Mouse (Mus musculus) embryonic facial prominence, embryonic 13.5 days (tissue): Measurements from ENCODE around the gene Ap1m1. TPM values are rescaled to one million over a fixed set of nuclear protein-coding genes. Genes with fewer than 3 reads are reported as not detected.

Experiments
- ATAC-seq: fragments of 200-750 bp; cut with Nextera tagmentation; 2 replicates; pipeline ENCODE4 v1.8.0; 2017; ENCODE audit warnings: low read depth; ENCODE audit not compliant: insufficient number of reproducible peaks, insufficient read depth, low FRiP score, low TSS enrichment
- H3K27ac ChIP-seq: fragments of 300-500 bp; sonication (generic); 2 replicates; pipeline ENCODE4 v1.5.1; 2015; ENCODE audit warnings: moderate library complexity, mild to moderate bottlenecking, inconsistent platforms
- H3K27me3 ChIP-seq: fragments of 300-500 bp; sonication (generic); 2 replicates; pipeline ENCODE4 v1.6.1; 2015; ENCODE audit warnings: mild to moderate bottlenecking, inconsistent platforms
- H3K36me3 ChIP-seq: fragments of 300-500 bp; sonication (generic); 2 replicates; pipeline ENCODE4 v1.6.1; 2015; ENCODE audit warnings: mild to moderate bottlenecking, inconsistent platforms
- H3K4me1 ChIP-seq: fragments of 300-500 bp; sonication (generic); 2 replicates; pipeline ENCODE4 v1.6.1; 2015; ENCODE audit warnings: inconsistent platforms
- H3K4me2 ChIP-seq: fragments of 300-500 bp; sonication (generic); 2 replicates; pipeline ENCODE4 v1.6.1; 2015; ENCODE audit warnings: moderate library complexity, mild to moderate bottlenecking, inconsistent platforms
- H3K4me3 ChIP-seq: fragments of 300-500 bp; sonication (generic); 2 replicates; pipeline ENCODE4 v1.5.1; 2015; ENCODE audit warnings: mild to moderate bottlenecking, inconsistent platforms
- H3K9ac ChIP-seq: fragments of 300-500 bp; sonication (generic); 2 replicates; pipeline ENCODE4 v1.6.1; 2015; ENCODE audit warnings: mild to moderate bottlenecking, inconsistent platforms
- H3K9me3 ChIP-seq: fragments of 300-500 bp; sonication (generic); 2 replicates; pipeline ENCODE4 v1.6.1; 2016; ENCODE audit warnings: inconsistent platforms
- WGBS: fragments of 180-500 bp; shearing (Covaris S2); methylation state at CpG from one replicate; pipeline ENCODE4 v1.1.7; 2015; ENCODE audit warnings: mixed read lengths; 5-methylcytosine and 5-hydroxymethylcytosine counted together
- polyA plus RNA-seq: library from polyadenylated mRNA; unstranded; fragments of >200 nt; fragmentation: Nextera tagmentation; extraction: Ambion mirVana; gene quantifications from 2 replicates; pipeline ENCODE4 v1.2.1, GENCODE M21; 2015

The Ap1m1 gene
- polyA plus RNA-seq, 1 experiment from 2014 or later, result 126 TPM

- Histone ChIP-seq H3K36me3 (peaks cover 10% of the 10 kb centered on the region), H3K27ac (no peak overlapping the region), H3K4me1 (peaks cover 7% of the 10 kb centered on the region), H3K4me3 (no peak overlapping the region), H3K4me2 (no peak overlapping the region), H3K9ac (peak overlapping the region; percentile 46; the same call in 1 of the 2 replicates), H3K9me3 (no peaks in the 10 kb centered on the region), H3K27me3 (no peaks in the 10 kb centered on the region)
- ATAC-seq, result no peak
- 41% methylated on average over 4 of the region's 4 CpGs for WGBS
Measured at GRCm38 (mm10) chr8:72260585-72260984, 20.8 kb downstream of the Ap1m1 start.

- ATAC-seq, result no peak
- 24% methylated on average over 2 of the region's 2 CpGs for WGBS
- Histone ChIP-seq H3K27me3 (no peaks in the 10 kb centered on the region), H3K36me3 (peaks cover 7% of the 10 kb centered on the region), H3K27ac (no peak overlapping the region), H3K9ac (peak overlapping the region; percentile 46; the same call in 1 of the 2 replicates), H3K4me2 (no peak overlapping the region), H3K4me1 (peaks cover 7% of the 10 kb centered on the region), H3K9me3 (no peaks in the 10 kb centered on the region), H3K4me3 (no peak overlapping the region)
Measured at GRCm38 (mm10) chr8:72261019-72261418, 21.2 kb downstream of the Ap1m1 start.

DNA sequence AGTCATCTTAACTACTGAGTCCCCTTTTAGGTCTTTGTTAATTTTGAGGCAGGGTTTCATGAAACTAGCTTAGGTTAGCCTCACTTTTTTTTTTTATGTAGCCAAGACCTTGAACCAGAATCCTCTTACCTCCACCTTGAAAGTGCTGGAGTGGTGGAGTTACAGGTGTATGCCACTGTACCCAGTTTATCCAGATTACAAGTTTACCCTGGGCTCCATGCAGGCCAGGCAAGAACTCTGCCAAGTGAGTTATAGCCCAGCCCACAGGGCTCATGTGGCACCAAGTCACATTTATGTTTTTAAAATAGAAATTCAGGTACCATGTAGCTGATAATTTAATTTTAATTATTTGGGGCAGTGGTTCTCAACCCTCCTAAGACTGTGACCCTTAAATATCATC, 21.6 kb downstream of the Ap1m1 start:
- H3K27me3 ChIP-seq, result no peaks in the 10 kb centered on the region
- H3K4me1 ChIP-seq, result peaks cover 7% of the 10 kb centered on the region
- ATAC-seq, result no peak
- H3K4me2 ChIP-seq, result no peak overlapping the region
- no peaks in the 10 kb centered on the region for H3K9me3 ChIP-seq
- H3K4me3 ChIP-seq, result no peak overlapping the region
- no peak overlapping the region for H3K9ac ChIP-seq
- H3K36me3 ChIP-seq, result peaks cover 7% of the 10 kb centered on the region
- H3K27ac ChIP-seq, result no peak overlapping the region

DNA sequence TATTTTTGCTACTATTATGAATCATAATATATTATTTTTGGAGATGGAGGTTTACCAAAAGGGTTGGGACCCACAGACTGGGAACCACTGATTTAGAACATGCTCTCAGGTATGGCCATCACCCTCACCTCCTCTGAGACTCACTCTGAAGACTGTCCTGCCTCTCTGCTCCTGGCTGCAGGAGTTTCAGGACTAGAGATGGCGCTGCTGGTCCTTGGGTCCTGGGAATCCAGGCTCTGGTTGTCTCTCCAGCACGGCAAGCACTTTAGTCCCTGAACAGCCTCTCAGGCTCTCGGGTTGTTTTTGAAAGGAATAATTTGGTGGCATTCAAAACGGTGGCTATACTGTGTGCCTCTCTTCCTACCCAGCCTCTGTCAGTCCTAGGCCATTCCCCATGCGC, 22.1 kb downstream of the Ap1m1 start:
- H3K9me3 ChIP-seq, result no peaks in the 10 kb centered on the region
- H3K27ac ChIP-seq, result no peak overlapping the region
- H3K36me3 ChIP-seq, result peaks cover 5% of the 10 kb centered on the region
- 47% methylated on average over 5 of the region's 5 CpGs for WGBS
- no peak overlapping the region for H3K4me2 ChIP-seq
- H3K9ac ChIP-seq, result no peak overlapping the region
- ATAC-seq, result no peak
- peaks cover 7% of the 10 kb centered on the region for H3K4me1 ChIP-seq
- no peak overlapping the region for H3K4me3 ChIP-seq
- H3K27me3 ChIP-seq, result no peaks in the 10 kb centered on the region

DNA sequence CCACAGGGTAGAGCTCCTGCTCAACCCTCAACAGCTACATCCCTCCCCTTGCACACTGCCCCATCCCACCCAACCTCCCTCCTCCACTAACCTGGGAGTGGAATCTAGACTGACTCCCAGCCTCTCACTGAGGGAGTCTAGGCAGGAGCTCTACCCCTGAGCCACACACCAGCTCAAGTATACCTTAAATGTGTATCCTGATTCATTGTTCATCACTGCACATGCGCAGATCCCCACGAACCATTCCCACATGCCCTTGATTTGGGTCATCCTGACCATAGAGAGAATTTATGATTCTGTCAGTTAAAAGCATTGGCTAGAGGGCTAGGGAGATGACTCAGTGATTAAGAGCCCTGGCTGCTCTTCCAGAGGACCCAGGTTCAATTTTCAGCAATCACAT, 22.9 kb downstream of the Ap1m1 start:
- no peaks in the 10 kb centered on the region for H3K27me3 ChIP-seq
- no peak overlapping the region for H3K27ac ChIP-seq
- peaks cover 7% of the 10 kb centered on the region for H3K4me1 ChIP-seq
- H3K9ac ChIP-seq, result no peak overlapping the region
- 93% methylated on average over 2 of the region's 2 CpGs for WGBS
- no peak for ATAC-seq
- H3K36me3 ChIP-seq, result no peaks in the 10 kb centered on the region
- no peak overlapping the region for H3K4me3 ChIP-seq
- H3K4me2 ChIP-seq, result no peak overlapping the region
- no peaks in the 10 kb centered on the region for H3K9me3 ChIP-seq

DNA sequence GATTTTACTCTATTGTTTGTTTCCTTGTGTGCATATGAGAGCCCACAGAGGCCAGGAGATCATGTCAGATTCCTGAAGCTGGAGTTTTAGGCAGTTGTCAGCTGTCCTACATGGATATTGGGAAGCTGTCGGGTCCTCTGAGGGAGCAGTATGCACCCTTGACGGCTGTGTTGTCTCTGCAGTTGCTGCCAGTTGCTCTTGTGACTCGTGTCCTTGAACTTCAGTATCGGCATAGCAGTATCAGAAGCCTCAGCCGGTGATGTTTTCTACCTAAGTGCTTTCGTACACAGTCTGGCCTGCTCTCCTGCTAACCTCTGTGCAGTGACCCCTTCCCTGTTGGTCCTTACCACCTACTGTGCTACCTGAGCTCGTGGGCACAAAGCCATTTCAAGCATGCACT, 23.6 kb downstream of the Ap1m1 start:
- no peaks in the 10 kb centered on the region for H3K36me3 ChIP-seq
- no peak overlapping the region for H3K4me2 ChIP-seq
- H3K4me1 ChIP-seq, result peaks cover 7% of the 10 kb centered on the region
- no peak overlapping the region for H3K27ac ChIP-seq
- no peak overlapping the region for H3K4me3 ChIP-seq
- H3K9ac ChIP-seq, result no peak overlapping the region
- ATAC-seq, result no peak
- no peaks in the 10 kb centered on the region for H3K9me3 ChIP-seq
- 70% methylated on average over 7 of the region's 7 CpGs for WGBS
- no peaks in the 10 kb centered on the region for H3K27me3 ChIP-seq

- H3K4me2 ChIP-seq, result no peak overlapping the region
- no peak overlapping the region for H3K9ac ChIP-seq
- ATAC-seq, result no peak
- H3K27me3 ChIP-seq, result no peaks in the 10 kb centered on the region
- H3K4me3 ChIP-seq, result no peak overlapping the region
- no peaks in the 10 kb centered on the region for H3K36me3 ChIP-seq
- no peak overlapping the region for H3K27ac ChIP-seq
- 53% methylated on average over 6 of the region's 7 CpGs for WGBS
- peaks cover 7% of the 10 kb centered on the region for H3K4me1 ChIP-seq
- no peaks in the 10 kb centered on the region for H3K9me3 ChIP-seq
Measured at GRCm38 (mm10) chr8:72265342-72265741, 25.5 kb downstream of the Ap1m1 start.

GRCm38 (mm10) chr8:72266671-72267070, 26.9 kb downstream of the Ap1m1 start:
- H3K27ac ChIP-seq, result no peak overlapping the region
- ATAC-seq, result no peak
- H3K4me1 ChIP-seq, result no peaks in the 10 kb centered on the region
- H3K4me2 ChIP-seq, result no peak overlapping the region
- H3K27me3 ChIP-seq, result no peaks in the 10 kb centered on the region
- H3K4me3 ChIP-seq, result no peak overlapping the region
- no peaks in the 10 kb centered on the region for H3K36me3 ChIP-seq
- no peak overlapping the region for H3K9ac ChIP-seq
- no peaks in the 10 kb centered on the region for H3K9me3 ChIP-seq

GRCm38 (mm10) chr8:72267106-72267505, 27.3 kb downstream of the Ap1m1 start:
- 98% methylated on average over 8 of the region's 8 CpGs for WGBS
- H3K4me1 ChIP-seq, result no peaks in the 10 kb centered on the region
- no peaks in the 10 kb centered on the region for H3K27me3 ChIP-seq
- no peaks in the 10 kb centered on the region for H3K36me3 ChIP-seq
- ATAC-seq, result no peak
- H3K4me3 ChIP-seq, result no peak overlapping the region
- H3K4me2 ChIP-seq, result no peak overlapping the region
- no peak overlapping the region for H3K9ac ChIP-seq
- H3K9me3 ChIP-seq, result no peaks in the 10 kb centered on the region
- H3K27ac ChIP-seq, result no peak overlapping the region

GRCm38 (mm10) chr8:72268356-72268755, 28.5 kb downstream of the Ap1m1 start:
- ATAC-seq, result no peak
- H3K4me3 ChIP-seq, result no peak overlapping the region
- H3K36me3 ChIP-seq, result no peaks in the 10 kb centered on the region
- WGBS, result 86% methylated on average over 15 of the region's 15 CpGs
- no peak overlapping the region for H3K4me2 ChIP-seq
- H3K4me1 ChIP-seq, result no peaks in the 10 kb centered on the region
- H3K9me3 ChIP-seq, result no peaks in the 10 kb centered on the region
- H3K27me3 ChIP-seq, result no peaks in the 10 kb centered on the region
- peak overlapping the region; percentile 57; the same call in 1 of the 2 replicates for H3K27ac ChIP-seq
- H3K9ac ChIP-seq, result no peak overlapping the region

DNA sequence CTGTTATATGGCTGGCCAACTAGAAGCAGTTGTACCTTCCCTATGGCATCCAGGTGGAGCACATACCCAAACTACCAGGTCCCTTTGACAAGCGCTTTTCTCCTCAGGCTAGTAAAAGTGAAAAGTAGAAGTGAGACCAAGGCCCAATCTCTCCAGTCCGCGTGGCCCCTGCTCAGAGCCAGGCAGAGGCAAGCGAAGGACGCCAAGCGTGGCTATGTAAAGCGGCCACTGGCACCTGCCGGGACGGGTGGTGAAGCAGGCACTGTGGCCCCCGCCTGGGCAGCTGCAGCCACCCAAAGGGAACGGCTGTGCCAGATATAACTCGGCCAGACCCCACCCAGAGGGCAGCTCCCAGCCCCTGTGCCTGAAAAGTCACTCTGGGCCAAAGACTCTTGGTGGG, 30.8 kb downstream of the Ap1m1 start:
- no peak overlapping the region for H3K4me2 ChIP-seq
- ATAC-seq, result no peak
- H3K9ac ChIP-seq, result no peak overlapping the region
- no peaks in the 10 kb centered on the region for H3K36me3 ChIP-seq
- H3K4me1 ChIP-seq, result no peaks in the 10 kb centered on the region
- H3K9me3 ChIP-seq, result no peaks in the 10 kb centered on the region
- WGBS, result 82% methylated on average over 12 of the region's 12 CpGs
- H3K27ac ChIP-seq, result no peak overlapping the region
- H3K4me3 ChIP-seq, result no peak overlapping the region
- no peaks in the 10 kb centered on the region for H3K27me3 ChIP-seq

DNA sequence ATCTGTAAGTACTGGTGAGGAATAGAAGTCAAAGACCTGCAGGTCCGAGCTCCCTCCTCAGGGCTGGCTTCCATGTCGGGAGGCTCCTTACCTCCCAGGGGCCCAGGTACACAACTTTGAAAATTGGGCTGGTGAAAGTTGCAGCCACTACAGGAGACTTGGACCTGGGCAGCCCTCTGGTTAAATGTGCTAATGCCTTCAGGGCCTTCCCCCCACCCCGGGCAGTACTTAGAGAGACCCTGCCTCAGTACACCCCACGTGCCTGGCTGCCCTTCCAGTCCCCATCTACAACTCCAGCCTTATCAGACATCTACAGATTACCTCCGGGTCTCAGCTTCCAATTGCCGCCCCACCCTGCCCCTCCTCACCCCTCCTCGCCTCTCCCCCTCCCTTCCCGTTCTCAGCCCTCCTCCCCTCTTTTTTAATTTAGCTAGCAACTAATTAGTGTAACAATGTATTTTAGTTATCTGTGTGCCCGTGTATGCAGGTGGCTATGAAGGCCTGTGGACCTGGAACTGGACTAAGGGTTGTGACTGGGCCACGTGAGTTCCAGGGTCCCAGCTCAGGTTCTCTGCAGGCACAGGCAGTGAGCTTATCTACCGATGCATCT, 31.3 kb downstream of the Ap1m1 start:
- H3K4me2 ChIP-seq, result no peak overlapping the region
- H3K9me3 ChIP-seq, result no peaks in the 10 kb centered on the region
- no peaks in the 10 kb centered on the region for H3K4me1 ChIP-seq
- no peak overlapping the region for H3K27ac ChIP-seq
- ATAC-seq, result no peak
- no peaks in the 10 kb centered on the region for H3K36me3 ChIP-seq
- 69% methylated on average over 11 of the region's 11 CpGs for WGBS
- no peak overlapping the region for H3K9ac ChIP-seq
- no peak overlapping the region for H3K4me3 ChIP-seq
- no peaks in the 10 kb centered on the region for H3K27me3 ChIP-seq

DNA sequence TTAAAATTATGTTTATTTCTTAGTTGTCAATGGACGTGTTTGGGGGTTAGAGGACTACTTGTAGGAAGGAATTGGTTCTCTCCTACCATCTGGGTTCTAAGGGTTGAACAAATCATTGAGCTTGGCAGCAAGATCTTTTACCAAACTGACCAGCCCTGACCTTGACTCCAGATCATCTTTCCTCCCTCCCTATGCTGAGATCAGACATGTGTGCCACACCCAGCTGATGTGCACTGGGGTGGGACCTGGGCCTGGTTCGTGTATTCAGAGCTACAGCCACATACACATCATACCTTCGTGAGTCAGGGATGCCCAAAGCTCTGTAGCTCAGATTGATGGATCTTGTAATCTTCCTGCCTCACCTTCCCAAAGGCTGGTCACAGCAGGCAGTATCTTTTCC, 31.9 kb downstream of the Ap1m1 start:
- ATAC-seq, result no peak
- no peak overlapping the region for H3K9ac ChIP-seq
- H3K36me3 ChIP-seq, result no peaks in the 10 kb centered on the region
- 68% methylated on average over 3 of the region's 3 CpGs for WGBS
- H3K4me2 ChIP-seq, result no peak overlapping the region
- H3K27me3 ChIP-seq, result no peaks in the 10 kb centered on the region
- no peak overlapping the region for H3K4me3 ChIP-seq
- no peaks in the 10 kb centered on the region for H3K4me1 ChIP-seq
- H3K9me3 ChIP-seq, result no peaks in the 10 kb centered on the region
- no peak overlapping the region for H3K27ac ChIP-seq
